Mouse (Mus musculus) neural tube, embryonic 11.5 days (tissue): Measurements from ENCODE around the gene Nsun2. TPM values are rescaled to one million over a fixed set of nuclear protein-coding genes. Genes with fewer than 3 reads are reported as not detected.
A peak's percentile ranks its signal among the peaks of the same experiment; 100 is the strongest.

Source experiments
- ATAC-seq: fragments of 200-750 bp; cut with Nextera tagmentation; 2 replicates; pipeline ENCODE4 v1.8.0; 2017; ENCODE audit warnings: moderate number of reproducible peaks, mild to moderate bottlenecking, moderate TSS enrichment, moderate library complexity; ENCODE audit not compliant: insufficient read depth, low FRiP score, low TSS enrichment
- DNase-seq: peaks from one replicate; pipeline ENCODE4 v3.0.0-alpha.2; 2015; ENCODE audit warnings: low spot score
- H3K27ac ChIP-seq: fragments of 300-500 bp; sonication (generic); 2 replicates; pipeline ENCODE4 v1.5.1; 2014; ENCODE audit warnings: low read depth, mild to moderate bottlenecking, low read length
- H3K27me3 ChIP-seq: fragments of 300-500 bp; sonication (generic); 2 replicates; pipeline ENCODE4 v1.6.1; 2014; ENCODE audit warnings: mild to moderate bottlenecking, low read length, mixed read lengths; ENCODE audit not compliant: control insufficient read depth, insufficient read depth
- H3K36me3 ChIP-seq: fragments of 300-500 bp; sonication (generic); 2 replicates; pipeline ENCODE4 v1.6.1; 2014; ENCODE audit warnings: mild to moderate bottlenecking, low read length, moderate library complexity, mixed read lengths; ENCODE audit not compliant: control insufficient read depth, insufficient read depth
- H3K4me1 ChIP-seq: fragments of 300-500 bp; sonication (generic); 2 replicates; pipeline ENCODE4 v1.6.1; 2014; ENCODE audit warnings: low read length, mixed read lengths; ENCODE audit not compliant: control insufficient read depth, insufficient read depth
- H3K4me2 ChIP-seq: fragments of 300-500 bp; sonication (generic); 2 replicates; pipeline ENCODE4 v1.6.1; 2014; ENCODE audit warnings: low read depth, mild to moderate bottlenecking, moderate library complexity
- H3K4me3 ChIP-seq: fragments of 300-500 bp; sonication (generic); 2 replicates; pipeline ENCODE4 v1.5.1; 2014; ENCODE audit warnings: low read depth, low read length
- H3K9ac ChIP-seq: fragments of 300-500 bp; sonication (generic); 2 replicates; pipeline ENCODE4 v1.6.1; 2014; ENCODE audit warnings: mild to moderate bottlenecking, low read length
- H3K9me3 ChIP-seq: fragments of 300-500 bp; sonication (generic); 2 replicates; pipeline ENCODE4 v1.6.1; 2016; ENCODE audit warnings: low read length; ENCODE audit not compliant: control insufficient read depth
- WGBS: fragments of 180-500 bp; shearing (Covaris S2); extraction: QIAGEN DNeasy Blood & Tissue Kit; methylation state at CpG from one replicate; pipeline ENCODE4 v1.1.7; 2014; 5-methylcytosine and 5-hydroxymethylcytosine counted together
- polyA plus RNA-seq: library from polyadenylated mRNA; unstranded; fragments of >200 nt; fragmentation: Nextera tagmentation; extraction: Ambion mirVana; gene quantifications from 2 replicates; pipeline ENCODE4 v1.2.1, GENCODE M21; 2014

Nsun2 gene
- polyA plus RNA-seq, 1 experiment from 2014 or later, result 139 TPM

- ATAC-seq (no peak), DNase-seq (no peak)
- WGBS, result 26% methylated on average over 14 of the region's 14 CpGs
- H3K9ac ChIP-seq, result peak overlapping the region; percentile 42
- H3K4me1 ChIP-seq, result peaks cover 29% of the 10 kb centered on the region
- H3K4me2 ChIP-seq, result peak overlapping the region; percentile 90
- H3K36me3 ChIP-seq, result no peaks in the 10 kb centered on the region; the same call in 1 of the 2 replicates
- no peaks in the 10 kb centered on the region for H3K9me3 ChIP-seq
- no peaks in the 10 kb centered on the region for H3K27me3 ChIP-seq
- H3K4me3 ChIP-seq, result peak overlapping the region; percentile 96
- no peak overlapping the region for H3K27ac ChIP-seq
These were observed 1.2 kb upstream of the Nsun2 start for GRCm38 (mm10) chr13:69532101-69532892.

- H3K9ac ChIP-seq, result peak overlapping the region; percentile 84
- H3K4me2 ChIP-seq, result peak overlapping the region; percentile 90
- H3K27ac ChIP-seq, result no peak overlapping the region
- DNase-seq (no peak), ATAC-seq (no peak)
- H3K4me1 ChIP-seq, result peaks cover 29% of the 10 kb centered on the region
- WGBS, result 3% methylated on average over 9 of the region's 9 CpGs
- no peaks in the 10 kb centered on the region for H3K9me3 ChIP-seq
- no peaks in the 10 kb centered on the region for H3K27me3 ChIP-seq
- H3K4me3 ChIP-seq, result peak overlapping the region; percentile 96
- H3K36me3 ChIP-seq, result no peaks in the 10 kb centered on the region; the same call in 1 of the 2 replicates
These were observed 597 bp upstream of the Nsun2 start for GRCm38 (mm10) chr13:69532893-69533404.

GRCm38 (mm10) chr13:69534334-69534653 is 748 bp downstream of the Nsun2 start, which contains the start of gene Tent4a:
TSS of gene Tent4a (minus strand) at chr13:69534617.
- Histone ChIP-seq H3K27ac (peak within 1 kb of the TSS; percentile 97), H3K4me2 (peak within 1 kb of the TSS; percentile 93)

GRCm38 (mm10) chr13:69534654-69535551 is 1.4 kb downstream of the Nsun2 start:
- WGBS, result under 1% methylated on average over 65 of the region's 86 CpGs
- H3K27ac ChIP-seq, result peak overlapping the region; percentile 97
- peak overlapping the region; percentile 96 for H3K4me3 ChIP-seq
- ATAC-seq, result peak; percentile 90
- H3K9me3 ChIP-seq, result no peaks in the 10 kb centered on the region
- no peaks in the 10 kb centered on the region; the same call in 1 of the 2 replicates for H3K36me3 ChIP-seq
- peak; percentile 100 for DNase-seq
- H3K4me2 ChIP-seq, result peak overlapping the region; percentile 93
- peak overlapping the region; percentile 88 for H3K9ac ChIP-seq
- no peaks in the 10 kb centered on the region for H3K27me3 ChIP-seq
- H3K4me1 ChIP-seq, result peaks cover 29% of the 10 kb centered on the region

More at GRCm38 (mm10) chr13:69534334-69534653, 748 bp downstream of the Nsun2 start, which contains the start of gene Tent4a:
- H3K9ac ChIP-seq, result peak within 1 kb of the TSS; percentile 88
- no peaks in the 10 kb centered on the region; the same call in 1 of the 2 replicates for H3K36me3 ChIP-seq
- H3K27me3 ChIP-seq, result no peaks in the 10 kb centered on the region
- peak within 1 kb of the TSS; percentile 96 for H3K4me3 ChIP-seq
- peak; percentile 74 for ATAC-seq
- WGBS, result 3% methylated on average over 7 of the region's 57 CpGs
- H3K4me1 ChIP-seq, result peaks cover 29% of the 10 kb centered on the region
- H3K9me3 ChIP-seq, result no peaks in the 10 kb centered on the region
- DNase-seq, result no peak

GRCm38 (mm10) chr13:69536021-69536420 is 2.5 kb downstream of the Nsun2 start:
- Histone ChIP-seq H3K9me3 (no peaks in the 10 kb centered on the region), H3K27ac (no peak overlapping the region), H3K4me2 (no peak overlapping the region), H3K9ac (no peak overlapping the region), H3K27me3 (no peaks in the 10 kb centered on the region), H3K4me3 (no peak overlapping the region), H3K4me1 (peaks cover 23% of the 10 kb centered on the region), H3K36me3 (no peaks in the 10 kb centered on the region)
- ATAC-seq, result no peak
- DNase-seq, result no peak
- WGBS, result 83% methylated on average over 4 of the region's 4 CpGs

- ATAC-seq (no peak), DNase-seq (no peak)
- Histone ChIP-seq H3K27me3 (no peaks in the 10 kb centered on the region), H3K36me3 (no peaks in the 10 kb centered on the region), H3K9ac (no peak overlapping the region), H3K4me3 (no peak overlapping the region), H3K4me1 (peaks cover 9% of the 10 kb centered on the region; the same call in 1 of the 2 replicates), H3K9me3 (no peaks in the 10 kb centered on the region), H3K27ac (no peak overlapping the region), H3K4me2 (no peak overlapping the region)
- WGBS, result 82% methylated on average over 7 of the region's 7 CpGs
These were observed 3.8 kb downstream of the Nsun2 start for GRCm38 (mm10) chr13:69537366-69537765.

GRCm38 (mm10) chr13:69538327-69538726 is 4.8 kb downstream of the Nsun2 start:
- Histone ChIP-seq H3K4me2 (no peak overlapping the region), H3K9me3 (no peaks in the 10 kb centered on the region), H3K4me3 (no peak overlapping the region), H3K9ac (no peak overlapping the region; the same call in 1 of the 2 replicates), H3K27me3 (no peaks in the 10 kb centered on the region), H3K36me3 (no peaks in the 10 kb centered on the region), H3K27ac (no peak overlapping the region), H3K4me1 (0 out of 2 replicates have a peak, but pooled peaks cover 4% of the 10 kb centered on the region)
- DNase-seq, result no peak
- WGBS, result 27% methylated on average over 4 of the region's 4 CpGs
- ATAC-seq, result no peak

- ATAC-seq, result no peak
- Histone ChIP-seq H3K27ac (no peak overlapping the region), H3K27me3 (no peaks in the 10 kb centered on the region), H3K9ac (no peak overlapping the region), H3K4me3 (no peak overlapping the region), H3K4me2 (no peak overlapping the region), H3K36me3 (no peaks in the 10 kb centered on the region), H3K9me3 (no peaks in the 10 kb centered on the region), H3K4me1 (0 out of 2 replicates have a peak, but pooled peaks cover 6% of the 10 kb centered on the region)
- WGBS, result 83% methylated on average over 6 of the region's 6 CpGs
- no peak for DNase-seq
These were observed 7.7 kb downstream of the Nsun2 start for GRCm38 (mm10) chr13:69541209-69541608.
